Mouse (Mus musculus) bone marrow, adult 2 months (tissue): ENCODE results near the gene Myo7a.

ENCODE experiments used
- CTCF ChIP-seq: fragments of 200-500 bp; IDR thresholded peaks from 2 replicates; pipeline ENCODE4 v1.5.1; 2011; ENCODE audit warnings: low read length, control low read depth; ENCODE audit not compliant: control insufficient read depth, insufficient read depth
- POLR2A ChIP-seq: fragments of 200-500 bp; IDR thresholded peaks from 2 replicates; pipeline ENCODE4 v1.6.1; 2011; ENCODE audit warnings: low read depth, mild to moderate bottlenecking, control low read depth, low read length, borderline replicate concordance; ENCODE audit not compliant: control insufficient read depth

GRCm38 (mm10) chr7:98102488-98102887, 16.8 kb downstream of the Myo7a start:
- no peak for TF ChIP-seq CTCF
- no peak for TF ChIP-seq POLR2A
